Mouse (Mus musculus): ENCODE data around the gene Gm1553. TPM values are rescaled to one million over a fixed set of nuclear protein-coding genes. Genes with fewer than 3 reads are reported as not detected.

Gm1553 gene
- total RNA-seq (2021): not detected

DNA sequence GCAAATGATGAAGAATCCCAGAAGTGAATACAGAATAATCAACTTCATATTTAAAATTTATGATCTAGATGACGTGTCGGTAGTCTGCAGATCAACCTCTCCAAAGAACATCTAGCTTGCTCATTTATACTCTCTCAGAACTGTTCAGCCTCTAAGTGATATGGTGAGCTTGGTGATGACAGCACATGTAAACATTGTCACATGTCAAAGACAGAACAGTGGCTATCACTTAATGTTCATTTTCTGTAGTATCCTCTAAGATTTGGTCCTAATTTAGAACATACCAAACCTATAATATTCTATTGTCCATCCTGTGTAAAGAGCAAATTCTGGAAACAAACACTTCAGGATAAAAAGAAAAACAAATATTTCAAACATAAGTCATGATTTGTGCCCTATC is at the start of gene Gm1553:
Gene Gm1553, minus strand, starts transcription at position 101 of the 400 bp plus-strand sequence.
- intact Hi-C loops (cut with DNase I): no loop called here

More for the DNA sequence above, at the start of gene Gm1553:
- no peak for DNase-seq (ENCODE audit: low spot score in 2 of 2)

Other genes starting within 250 kb of the Gm1553 start
- gene 4932415D10Rik, start 176.0 kb downstream of the Gm1553 start, total RNA-seq (2021): not detected
- gene Gm4924, start 138.4 kb downstream of the Gm1553 start, total RNA-seq (2021): 1 to 10 TPM; 7.0 to 8.4 TPM
- 10 to 100 TPM; 19.9 to 20.8 TPM for gene 1190007I07Rik, start 130.6 kb upstream of the Gm1553 start, total RNA-seq (2021)
- gene Tdg, start 137.2 kb upstream of the Gm1553 start, total RNA-seq (2021): 10 to 100 TPM; 50.0 to 55.6 TPM
- 10 to 100 TPM; 14.6 to 22.7 TPM for gene Glt8d2, start 198.0 kb upstream of the Gm1553 start, total RNA-seq (2021)
- gene Hcfc2, start 203.5 kb upstream of the Gm1553 start, total RNA-seq (2021): 10 to 100 TPM; 43.0 to 45.2 TPM